Mouse (Mus musculus) c-Kit-positive CD71-positive TER-119-negative erythroid progenitor cells, embryonic 14.5 days (primary cell): ENCODE measurements around the gene Cep112.

Source experiments
- DNase-seq: peaks from one replicate; pipeline ENCODE4 v3.0.0-alpha.2; 2013; ENCODE audit warnings: low read depth

The Cep112 gene

DNA sequence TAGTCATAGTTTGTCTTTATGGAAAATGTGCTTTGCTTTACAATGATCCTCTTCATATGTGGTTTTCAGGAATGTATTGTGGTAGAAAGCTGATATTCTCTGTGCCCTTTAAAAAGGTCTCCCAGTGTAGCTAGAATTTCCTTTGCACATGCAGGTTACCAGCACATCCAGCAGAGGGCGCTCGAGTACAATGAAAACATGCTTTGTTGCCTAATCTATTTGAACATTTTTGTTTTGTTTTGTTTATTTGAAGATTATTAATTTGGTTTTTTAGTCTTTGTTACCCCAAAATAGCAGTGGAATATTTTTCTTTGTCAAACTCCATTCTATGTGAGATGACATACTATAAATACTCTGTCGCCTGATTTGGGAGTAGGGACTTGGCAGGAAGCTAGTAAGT lies 24.8 kb downstream of the Cep112 start:
- peak; percentile 49 for DNase-seq

DNA sequence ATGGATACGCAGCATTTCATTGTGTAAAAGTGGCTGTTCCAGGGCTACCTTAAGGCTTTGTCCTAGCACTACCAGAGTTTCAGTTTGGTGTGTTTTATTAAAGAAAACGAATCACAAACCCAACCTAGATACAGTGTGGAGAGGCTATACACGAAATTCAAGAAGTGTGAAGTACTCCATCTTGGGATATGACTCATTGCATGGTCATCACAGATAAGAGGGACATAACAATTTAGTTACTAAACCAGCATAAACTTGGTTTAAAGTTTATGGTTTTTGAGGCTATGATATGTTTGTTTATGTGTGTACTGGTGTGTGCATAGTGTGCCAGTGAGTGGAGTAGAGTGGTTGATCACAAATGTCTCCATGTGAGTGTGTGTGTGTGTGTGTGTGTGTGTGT lies 34.6 kb downstream of the Cep112 start:
- no peak for DNase-seq

DNA sequence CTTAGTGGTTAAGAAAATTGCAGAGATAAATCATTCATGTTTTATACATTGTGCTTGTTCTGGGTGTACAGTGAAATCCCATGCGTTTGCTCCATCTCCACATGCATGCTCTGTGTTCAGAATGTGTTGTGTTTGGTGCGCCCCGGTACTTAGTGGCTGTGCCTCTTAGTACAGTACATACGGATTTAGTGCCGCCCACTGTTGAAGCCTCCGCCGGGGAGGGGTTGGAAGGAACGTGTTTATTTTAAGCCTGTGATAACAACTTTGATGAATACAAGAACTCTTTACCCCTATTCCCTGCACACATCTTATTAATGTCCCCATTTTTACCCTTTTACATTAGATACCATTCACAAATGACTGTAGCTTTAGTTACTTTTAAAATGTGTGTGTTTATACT lies 39.1 kb downstream of the Cep112 start:
- DNase-seq, result no peak

DNA sequence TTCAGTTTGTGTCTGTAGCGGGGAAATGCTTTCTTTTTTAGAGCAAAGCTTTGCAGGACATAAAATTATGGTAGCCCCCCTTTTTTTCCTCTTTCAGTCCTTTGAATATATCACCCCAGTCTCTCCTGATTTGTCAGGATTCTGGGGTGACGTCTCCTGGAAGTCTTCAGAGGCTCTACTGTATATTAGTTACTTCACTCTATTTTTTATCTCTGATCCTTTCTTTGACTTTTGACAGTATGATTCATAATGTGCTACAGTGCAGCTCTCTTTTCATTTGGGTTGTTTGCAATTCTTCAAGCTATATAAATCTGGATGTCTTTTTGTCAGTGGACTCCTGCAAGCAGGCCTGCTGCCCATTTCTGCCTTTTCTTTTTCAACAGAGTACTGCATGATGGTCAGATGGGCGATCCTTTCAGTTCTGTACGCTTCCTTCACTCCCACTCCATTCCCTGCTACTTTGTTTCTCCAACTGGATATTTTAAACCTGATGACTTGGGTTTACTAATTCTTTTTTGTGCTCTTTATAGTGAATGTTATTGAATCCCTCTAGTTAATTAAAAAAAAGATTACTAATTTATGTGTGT lies 39.8 kb downstream of the Cep112 start:
- DNase-seq, result no peak

DNA sequence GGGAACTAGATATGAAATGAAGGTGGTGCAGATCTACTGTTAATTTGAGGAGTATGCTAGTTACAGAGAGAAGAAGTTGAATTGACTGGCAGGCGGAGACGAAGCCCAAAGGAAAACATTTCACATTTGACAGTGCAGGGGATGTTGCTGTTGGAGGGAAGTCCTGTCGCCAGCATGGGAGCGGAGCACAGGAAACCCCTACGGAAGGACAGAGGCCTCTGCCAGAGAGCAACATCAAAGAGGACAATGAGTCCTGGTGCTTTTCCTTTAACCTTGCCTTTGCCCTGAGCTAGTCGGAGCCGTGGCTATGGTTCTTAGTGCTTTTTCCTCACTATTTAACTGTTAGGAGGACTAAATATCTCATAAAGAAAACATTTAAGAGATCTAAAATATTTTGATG lies 50.7 kb downstream of the Cep112 start:
- no peak for DNase-seq

DNA sequence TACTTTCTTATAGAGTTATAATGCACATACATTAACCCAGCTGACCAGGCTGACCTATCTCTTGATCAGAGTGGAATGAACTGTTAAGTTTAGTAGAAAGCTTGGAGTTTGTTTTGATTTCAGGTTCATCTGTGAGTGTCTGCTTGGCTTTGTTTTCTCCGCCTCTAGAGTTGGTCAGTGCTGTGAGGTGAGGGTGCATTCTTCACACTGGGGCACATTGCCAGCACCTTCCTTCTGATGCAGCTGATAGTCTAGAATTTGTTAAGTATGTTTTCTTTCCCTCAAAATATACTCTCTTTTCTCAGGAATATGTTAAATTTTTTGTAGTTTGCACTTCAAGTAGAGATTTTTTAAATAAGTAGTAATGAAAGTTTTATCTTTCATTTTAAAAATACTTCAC lies 51.2 kb downstream of the Cep112 start:
- DNase-seq, result no peak

DNA sequence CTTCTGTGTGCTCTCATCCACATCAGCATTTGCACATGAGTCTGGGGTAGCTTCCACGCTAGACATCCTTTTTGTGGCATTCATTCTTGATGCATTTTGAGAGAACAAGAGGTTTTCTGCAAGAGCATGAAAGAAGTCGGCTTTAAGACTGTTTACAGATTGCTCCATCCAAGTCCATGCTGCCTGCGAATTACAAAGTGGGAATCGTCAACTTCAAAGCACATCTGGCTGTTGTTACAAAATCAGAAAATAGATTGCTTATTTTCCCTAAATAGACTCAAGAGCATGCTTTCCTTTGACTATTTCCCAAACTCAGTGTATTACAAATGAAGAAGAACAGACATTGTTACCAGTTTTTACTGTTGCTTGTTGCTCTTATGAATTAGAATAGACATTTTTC lies 59.0 kb downstream of the Cep112 start:
- no peak for DNase-seq

DNA sequence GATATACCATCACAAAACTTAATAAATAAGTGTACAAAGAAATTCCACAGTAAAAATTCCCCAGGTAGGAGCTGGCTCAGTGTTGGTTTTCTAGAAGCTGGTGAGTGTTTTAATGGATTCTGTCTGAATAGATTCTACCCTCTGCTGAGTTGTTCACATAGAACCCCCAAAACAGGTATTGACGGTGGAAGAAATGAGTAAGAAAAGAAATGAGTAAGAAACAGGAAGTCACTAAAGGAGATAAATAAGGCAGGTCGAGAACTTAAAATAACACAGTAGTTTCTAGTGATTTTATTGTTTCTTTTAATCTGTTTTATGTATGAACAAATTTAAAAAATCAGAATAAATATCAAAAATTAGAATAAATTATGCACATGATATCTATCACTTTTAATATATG lies 63.3 kb downstream of the Cep112 start:
- no peak for DNase-seq

DNA sequence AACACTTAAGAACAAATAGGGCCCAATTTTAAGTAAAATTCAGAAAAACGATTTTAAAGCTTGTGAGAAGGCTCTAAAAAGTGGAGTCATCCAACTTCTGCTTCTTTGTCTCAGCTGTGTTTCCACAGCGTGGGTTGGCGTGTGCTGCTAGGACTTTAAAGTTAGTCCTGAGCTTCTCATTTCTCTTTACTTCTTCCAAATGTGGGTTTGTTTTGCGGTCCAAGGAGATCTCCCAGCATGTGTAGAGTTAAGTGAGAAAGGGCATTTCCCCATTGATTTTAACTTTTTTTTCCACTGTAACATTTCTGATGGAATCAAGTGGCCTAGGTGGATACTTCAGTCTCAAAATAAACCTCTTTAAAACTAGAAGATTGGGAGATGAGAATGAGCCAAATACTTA lies 64.9 kb downstream of the Cep112 start:
- no peak for DNase-seq

DNA sequence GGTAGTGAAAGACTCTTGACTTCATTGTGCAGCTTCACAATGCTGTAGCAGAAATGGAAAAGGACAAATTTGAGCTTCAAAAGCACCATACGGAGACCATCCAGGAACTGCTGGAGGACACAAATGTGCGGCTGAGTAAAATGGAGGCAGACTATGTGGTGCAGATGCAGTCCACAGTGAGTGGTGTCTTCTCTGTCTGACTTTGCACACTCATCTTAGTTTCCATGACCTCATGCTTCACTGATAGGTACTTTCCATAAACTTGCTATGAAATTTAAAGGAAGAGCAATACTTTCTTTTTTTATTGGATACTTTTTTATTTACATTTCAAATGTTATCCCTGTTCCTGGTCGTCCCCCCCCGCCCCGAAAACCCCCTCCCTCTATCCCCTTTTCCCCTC lies 83.2 kb downstream of the Cep112 start:
- no peak for DNase-seq

DNA sequence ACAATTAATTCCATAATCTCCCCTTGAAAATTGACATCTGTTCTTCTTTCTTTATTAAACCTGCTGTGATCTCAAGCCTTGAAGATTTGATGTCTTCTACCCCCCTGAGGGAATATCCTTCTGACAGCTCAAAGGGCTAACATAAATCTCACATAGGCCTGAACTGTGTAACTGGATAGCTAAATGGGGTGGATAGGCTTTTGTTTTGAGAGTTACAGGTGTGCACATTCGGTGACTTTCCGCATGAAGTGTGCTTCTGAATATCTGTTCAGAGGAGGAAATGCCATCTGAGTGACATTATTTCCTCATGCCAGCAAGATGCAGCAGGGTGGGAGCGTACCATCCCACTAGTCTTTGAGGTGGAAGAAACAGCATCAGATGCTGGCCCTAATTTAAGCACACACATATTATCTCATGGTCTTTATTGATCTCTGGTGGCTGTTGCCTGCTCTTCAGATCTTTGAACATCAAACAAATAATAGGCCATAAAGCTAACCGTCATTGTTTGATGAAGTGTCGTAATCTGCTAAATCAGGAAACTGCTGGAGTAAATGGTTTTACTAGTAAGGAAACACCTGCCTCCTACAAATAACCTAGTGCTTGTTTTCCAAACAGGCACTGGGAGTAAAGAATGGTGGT lies 102.9 kb downstream of the Cep112 start:
- DNase-seq, result no peak

DNA sequence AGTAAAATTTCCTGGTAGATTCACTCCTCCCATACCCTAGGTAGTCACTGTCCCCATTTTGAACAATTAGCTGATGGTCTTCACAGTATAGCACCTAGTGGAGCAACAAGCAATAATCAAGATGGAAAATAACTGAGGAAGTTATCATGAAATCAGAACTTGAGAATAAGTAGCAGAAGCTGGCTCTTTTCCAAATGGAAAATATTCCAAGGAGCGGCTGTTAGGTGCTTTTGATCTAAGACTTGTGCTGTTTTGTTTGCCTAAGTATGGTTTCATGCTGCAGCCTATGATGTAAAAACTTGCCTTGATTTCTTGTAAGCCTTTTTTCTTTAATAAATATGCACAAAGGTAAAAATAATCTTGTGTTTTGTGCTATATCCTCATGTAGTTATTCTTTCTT lies 107.9 kb downstream of the Cep112 start:
- DNase-seq, result no peak

DNA sequence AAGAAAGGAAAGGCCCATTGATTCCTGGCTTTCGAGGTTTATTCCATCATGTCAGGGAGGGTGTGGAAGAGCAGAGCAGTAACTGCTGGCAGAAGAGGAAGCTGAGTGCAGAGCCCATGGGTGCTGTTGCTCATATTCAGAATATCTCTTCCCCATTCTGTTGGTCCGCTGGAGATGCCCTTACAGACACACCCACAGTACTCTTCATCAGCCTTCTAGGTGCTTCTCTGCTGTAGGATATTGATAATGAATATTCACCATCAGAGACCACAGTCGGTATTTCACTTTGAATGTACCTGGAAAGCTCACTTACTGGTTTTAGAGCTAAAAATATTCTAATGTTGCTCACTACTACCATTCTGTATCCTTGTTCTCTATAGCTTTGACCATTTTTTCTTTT lies 109.0 kb downstream of the Cep112 start:
- no peak for DNase-seq

DNA sequence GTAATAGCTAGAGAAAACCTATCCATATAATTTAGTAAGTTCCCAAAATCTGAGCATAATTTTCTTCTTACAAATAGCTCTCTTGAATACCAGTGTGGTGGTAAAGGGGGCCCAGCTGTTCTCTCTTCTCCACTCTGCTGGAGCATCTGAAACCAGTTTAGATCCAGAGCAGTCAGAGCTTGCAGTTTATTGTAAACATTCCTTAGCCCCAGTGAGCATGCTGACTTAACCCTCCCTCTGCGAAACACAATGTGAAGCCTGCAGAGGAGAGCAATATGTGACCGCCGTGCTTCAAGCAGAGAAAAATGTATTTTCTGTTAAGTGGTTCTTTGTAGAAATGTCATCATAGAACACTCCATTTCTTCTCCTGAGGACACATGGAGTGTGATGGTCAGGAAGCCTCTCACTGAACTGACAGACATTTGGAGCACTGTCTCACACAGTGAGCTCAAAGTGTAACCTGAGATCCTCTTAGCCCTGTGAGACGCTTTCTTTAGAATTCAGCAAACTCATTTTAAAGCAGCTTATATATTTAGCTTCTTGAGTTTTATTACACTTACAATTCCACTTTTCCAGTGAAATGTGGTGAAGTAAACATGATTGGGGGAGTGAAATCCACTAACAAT lies 128.1 kb downstream of the Cep112 start:
- DNase-seq, result no peak

DNA sequence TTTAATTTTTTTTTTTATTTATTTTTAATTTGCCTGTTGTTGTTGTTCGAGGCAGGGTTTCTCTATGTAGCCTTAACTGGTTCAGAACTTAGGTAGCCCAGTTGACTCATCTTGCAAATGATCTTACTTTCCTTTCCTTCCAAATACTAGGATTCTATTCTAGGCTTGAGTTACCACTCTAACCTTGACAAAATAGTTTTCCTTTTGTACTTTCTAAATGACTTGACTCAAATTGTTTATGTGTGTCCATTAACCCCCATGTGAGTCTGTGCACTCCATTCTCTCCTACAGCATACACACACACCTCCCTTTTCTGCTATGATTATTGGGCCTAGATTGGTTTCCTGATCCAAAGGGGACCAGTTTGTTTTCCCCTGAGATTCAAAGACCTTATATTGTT lies 128.9 kb downstream of the Cep112 start:
- DNase-seq, result no peak

DNA sequence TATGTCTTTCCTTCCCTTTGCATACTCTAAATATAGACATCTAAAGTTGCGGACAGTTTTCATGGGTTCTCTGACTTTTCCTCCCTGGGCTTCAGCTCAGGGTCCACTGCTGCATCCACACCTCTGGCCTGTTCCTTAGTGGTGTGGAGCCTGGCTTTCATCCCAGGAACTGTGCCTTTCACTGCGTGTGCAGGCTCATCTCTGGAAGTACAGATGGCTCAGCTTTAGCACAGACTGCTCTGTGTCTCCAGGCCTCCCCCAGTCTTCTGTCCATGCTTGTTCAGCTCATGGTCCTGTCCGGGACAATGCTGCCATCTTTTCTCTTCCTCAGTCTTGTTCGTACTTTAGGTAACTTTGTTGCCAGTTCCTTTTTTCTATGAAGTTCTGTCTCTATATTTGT lies 133.6 kb downstream of the Cep112 start:
- DNase-seq, result no peak

DNA sequence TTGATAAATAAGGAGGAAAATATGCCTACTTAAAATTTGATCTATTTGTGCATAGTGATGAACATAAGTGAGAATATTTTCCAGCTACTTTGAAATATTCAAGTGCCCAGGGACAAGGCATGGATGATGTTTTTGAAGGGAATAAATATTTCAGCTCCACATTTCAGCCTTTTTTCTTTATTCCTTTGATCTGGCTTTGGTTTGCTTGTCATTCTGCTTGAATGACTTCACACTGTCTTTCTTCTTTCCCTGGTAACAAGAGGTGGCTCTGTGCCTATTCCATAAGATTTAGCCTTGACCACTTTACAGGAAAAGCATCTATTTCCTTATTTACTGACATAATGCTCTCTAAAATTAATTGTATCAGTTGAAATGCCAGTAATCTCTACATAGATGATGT lies 134.5 kb downstream of the Cep112 start:
- DNase-seq, result no peak

DNA sequence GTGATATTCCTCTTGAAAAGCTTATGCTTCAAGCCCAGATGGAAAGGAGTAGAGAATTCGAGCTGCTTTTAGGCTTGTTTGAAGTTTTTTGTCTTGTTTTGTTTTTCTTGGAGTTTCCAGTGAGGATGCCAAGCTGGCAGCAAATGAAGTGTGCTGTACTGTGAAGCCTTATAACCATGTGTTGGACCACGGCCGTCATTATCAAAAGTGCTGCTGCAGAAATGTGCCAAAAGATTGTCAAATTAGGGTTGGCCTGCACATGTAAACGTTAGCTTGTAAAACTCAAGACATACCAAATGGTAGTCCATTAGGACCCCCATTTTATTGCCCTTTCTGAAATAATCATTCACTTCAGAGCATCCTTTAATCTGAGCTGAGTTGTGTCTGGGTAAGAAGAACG lies 137.1 kb downstream of the Cep112 start:
- no peak for DNase-seq

DNA sequence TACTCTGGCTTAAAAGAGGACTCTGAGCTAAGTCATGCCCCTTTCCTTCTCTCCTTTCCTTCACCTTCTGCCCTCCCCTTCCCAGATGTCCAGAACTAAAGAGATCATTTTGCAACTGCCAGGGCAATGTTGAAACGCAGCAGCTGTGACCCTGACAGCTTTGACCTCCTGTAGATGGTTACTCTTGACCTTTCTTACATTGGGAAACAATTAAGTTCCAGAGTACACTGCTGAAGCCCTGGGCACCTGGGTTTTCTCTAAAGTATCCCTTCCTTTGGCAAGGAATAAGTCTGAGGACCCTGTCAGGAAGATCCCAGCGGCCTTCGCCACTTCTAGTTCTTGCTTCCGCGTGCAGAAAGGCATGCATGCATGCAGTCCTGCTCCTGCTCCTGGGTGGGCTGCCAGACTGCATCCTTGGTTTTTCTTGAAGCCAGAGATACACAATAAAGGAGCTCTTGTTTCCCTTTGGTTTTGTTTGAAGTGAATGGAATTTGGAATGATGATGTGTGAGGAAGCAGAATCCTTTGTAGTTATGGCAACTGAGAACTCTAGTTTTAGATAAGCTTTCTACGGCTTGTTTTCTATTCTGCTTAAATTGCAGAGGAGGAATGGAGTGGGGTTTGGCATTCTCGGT lies 161.7 kb downstream of the Cep112 start:
- DNase-seq, result no peak

DNA sequence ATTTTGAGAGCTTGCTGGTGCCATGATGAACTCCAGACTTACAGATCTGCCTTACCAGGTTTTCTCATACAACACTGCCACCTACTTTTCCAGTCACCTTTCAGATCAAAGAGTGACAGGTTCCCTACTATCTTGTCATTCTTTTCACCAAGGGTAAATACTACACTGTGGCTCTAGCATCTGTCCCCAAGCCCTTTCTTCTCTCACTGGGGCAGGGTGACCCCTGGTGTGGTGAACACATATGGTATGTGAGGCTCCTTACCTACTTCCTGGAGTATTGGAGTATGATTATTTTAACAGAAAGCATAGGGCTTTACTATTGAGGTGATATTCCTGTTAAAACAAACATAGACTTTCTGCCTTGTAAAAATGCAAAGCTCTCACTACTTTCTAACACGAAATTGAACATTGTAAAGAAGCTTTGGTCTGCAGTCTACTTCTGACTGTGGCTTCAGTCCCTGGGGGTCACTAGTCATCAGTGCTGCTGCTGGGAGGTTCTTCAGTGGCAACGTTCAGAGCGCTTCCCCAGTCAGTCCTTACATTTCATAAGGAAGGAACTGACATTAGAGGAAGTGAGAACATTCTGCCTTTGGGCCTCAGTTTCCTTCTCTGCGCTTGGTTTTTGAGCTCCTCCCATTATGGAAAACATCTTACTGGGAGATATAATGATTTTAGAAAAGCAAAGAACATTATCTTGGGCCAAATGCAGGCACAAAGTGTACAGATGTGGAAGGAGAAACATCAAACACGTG lies 168.4 kb downstream of the Cep112 start:
- DNase-seq, result no peak

DNA sequence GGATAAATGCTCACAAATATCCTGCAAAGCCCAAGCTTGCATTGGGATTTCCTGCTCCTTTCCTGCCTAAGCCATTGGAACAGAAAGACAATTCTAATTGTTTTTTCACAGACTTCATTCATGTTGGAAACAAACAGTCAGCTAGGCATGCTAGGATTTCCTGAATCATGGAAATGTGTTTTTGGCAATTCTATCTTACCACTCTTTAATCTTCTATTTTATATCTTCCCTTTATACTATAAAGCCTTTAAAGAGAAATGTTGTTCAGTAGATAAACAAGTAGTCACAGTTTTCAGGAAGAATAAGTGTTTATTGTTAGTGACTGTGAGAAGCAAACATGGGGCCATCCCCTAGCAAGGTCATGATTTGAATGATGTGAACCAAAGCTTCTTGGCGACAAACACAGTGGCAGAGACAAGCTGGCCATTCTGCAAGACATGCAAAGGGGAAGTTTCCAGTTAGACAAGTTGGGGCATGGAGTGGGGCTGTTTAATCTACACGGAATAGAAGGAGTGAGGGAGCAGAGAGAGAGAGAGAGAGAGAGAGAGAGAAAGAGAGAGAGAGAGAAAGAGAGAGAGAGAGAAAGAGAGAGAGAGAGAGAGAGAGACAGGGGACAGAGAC lies 169.1 kb downstream of the Cep112 start:
- no peak for DNase-seq

DNA sequence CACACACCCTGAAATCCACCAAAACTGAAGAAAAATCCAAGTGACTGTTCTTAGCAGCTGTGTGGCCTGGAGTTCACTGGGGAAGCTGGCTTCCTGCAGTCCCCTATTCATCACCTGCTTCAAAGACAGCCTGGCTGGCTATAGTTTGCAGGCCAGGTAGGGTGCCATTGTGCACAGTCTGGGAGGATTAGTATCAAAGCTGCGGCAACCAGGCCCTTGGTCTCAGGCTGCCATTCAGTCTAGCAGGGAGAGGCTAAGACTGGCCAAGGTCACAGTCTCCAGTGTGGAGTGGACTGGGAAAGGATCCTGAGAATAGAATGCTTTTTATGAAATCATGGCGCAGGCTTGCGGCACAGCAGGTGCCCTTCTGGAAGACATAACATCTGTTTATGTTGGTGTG lies 180.3 kb downstream of the Cep112 start:
- no peak for DNase-seq
